Comparison of ENCODE assay signal across 11 mouse cellular contexts in the genomic region with DNA sequence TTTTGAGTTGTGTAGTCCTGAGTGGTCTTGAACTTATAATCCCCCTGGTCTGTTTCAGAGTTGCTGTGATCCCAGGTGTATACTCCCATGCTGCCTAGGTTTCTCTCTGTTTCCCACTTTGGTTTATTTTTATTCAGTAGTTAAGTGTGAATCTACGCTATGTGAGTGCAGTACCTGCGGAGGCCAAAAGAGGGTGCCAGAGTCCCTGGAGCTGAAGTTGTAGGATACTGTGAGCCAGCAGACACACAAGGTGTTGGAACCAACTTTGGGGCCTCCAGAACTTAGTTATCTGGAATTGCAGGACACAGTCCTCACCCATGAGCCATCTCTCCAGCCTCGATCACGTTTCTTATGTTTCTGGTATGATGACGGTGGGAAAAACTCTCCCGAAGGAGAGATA.
DNase-seq lines count a peak whose midpoint lies in the region; ATAC-seq and TF ChIP-seq lines count a peak whose summit lies in the region.
"Had no signal": no experiment of that assay in that cellular context is flagged by ENCODE, and none has a peak within 500 bp of the region (broad histone marks: within the 10 kb centered on the region; RNA-seq: fewer than 3 reads in every experiment).

No protein-coding gene starts in this region.

- intact Hi-C loops in gastrocnemius, adult 2 months (cut with DNase I): no loop called here

- H3K27ac ChIP-seq in gastrocnemius, adult 2 months: no peak overlapping the region
- H3K27ac ChIP-seq in liver, postnatal 0 days (ENCODE audit: low read depth): no peak overlapping the region
- H3K27ac ChIP-seq: forebrain, embryonic 10.5 days; hindbrain, embryonic 15.5 days had no signal

- TF ChIP-seq EP300 in liver, postnatal 0 days (IDR thresholded peaks at IDR 0.05; ENCODE audit: low read depth): no peak

- no peak overlapping the region for H3K4me3 ChIP-seq in gastrocnemius, adult 2 months
- no peak overlapping the region for H3K4me3 ChIP-seq in liver, postnatal 0 days (ENCODE audit: low read depth, low read length)
- H3K4me3 ChIP-seq: forebrain, embryonic 10.5 days; hindbrain, embryonic 15.5 days had no signal

- no peak overlapping the region for H3K9ac ChIP-seq in liver, postnatal 0 days (replicated peaks)
- H3K9ac ChIP-seq: hindbrain, embryonic 15.5 days had no signal

- ATAC-seq in liver, postnatal 0 days: no peak
- ATAC-seq in inflammation-experienced regulatory T-cells, adult 6 months: no peak

- peaks cover 87% of the 10 kb centered on the region for H3K36me3 ChIP-seq in liver, postnatal 0 days (replicated peaks; ENCODE audit: insufficient read depth, low read length)

- H3K9me3 ChIP-seq in liver, postnatal 0 days (ENCODE audit: low read length): peaks cover 16% of the 10 kb centered on the region

- no peak for DNase-seq in gastrocnemius, adult 2 months
- no peak for DNase-seq in gastrocnemius, postnatal 10 days
- DNase-seq in liver, postnatal 0 days: no peak
- DNase-seq in liver (no peak), ES-CJ7 (ENCODE audit: low read depth, low spot score) (peak; percentile 69)
- DNase-seq in naive thymus-derived CD4-positive, alpha-beta T cell, adult 2 months (ENCODE audit: low read depth): peak; percentile 7
- no peak for DNase-seq in yolk sac, embryonic 10.5 days (ENCODE audit: low spot score)
- DNase-seq: heart, adult 11 months had no signal

- 95% methylated on average over 6 of the region's 6 CpGs for WGBS in liver, postnatal 0 days (ENCODE audit: insufficient replicate concordance)

- no peak overlapping the region for H3K4me2 ChIP-seq in liver, postnatal 0 days (ENCODE audit: low read depth, low read length)
- H3K4me2 ChIP-seq: hindbrain, embryonic 15.5 days had no signal

- TF ChIP-seq CTCF in gastrocnemius, adult 2 months (IDR thresholded peaks at IDR 0.05): peak; percentile 49
- TF ChIP-seq CTCF in liver, postnatal 0 days (IDR thresholded peaks at IDR 0.05; ENCODE audit: low read depth): peak; percentile 65

- no peaks in the 10 kb centered on the region for H3K27me3 ChIP-seq in liver, postnatal 0 days (ENCODE audit: insufficient read depth, low read length)
- H3K27me3 ChIP-seq: hindbrain, embryonic 15.5 days had no signal

- H3K4me1 ChIP-seq in liver, postnatal 0 days (ENCODE audit: insufficient read depth): peaks cover 2% of the 10 kb centered on the region; the same call in 1 of the 2 replicates
- H3K4me1 ChIP-seq: forebrain, embryonic 10.5 days; hindbrain, embryonic 15.5 days had no signal

Comparison
In these comparisons a context has a peak if more than half of its experiments do, and no peak if none do; other contexts are left out.
1. DNase-seq: peak in ES-CJ7 (single experiment) and naive thymus-derived CD4-positive, alpha-beta T cell, adult 2 months (single experiment); none in gastrocnemius, adult 2 months (single experiment), gastrocnemius, postnatal 10 days (single experiment), liver, postnatal 0 days (single experiment), liver (single experiment) and yolk sac, embryonic 10.5 days (single experiment).